Mouse (Mus musculus) lung, embryonic 14.5 days (tissue): ENCODE results near the gene Hps6. TPM values are rescaled to one million over a fixed set of nuclear protein-coding genes. Genes with fewer than 3 reads are reported as not detected.

Experiments used
- ATAC-seq: fragments of 200-750 bp; cut with Nextera tagmentation; 2 replicates; pipeline ENCODE4 v1.8.0; 2017; ENCODE audit warnings: mild to moderate bottlenecking, moderate TSS enrichment, moderate library complexity; ENCODE audit not compliant: insufficient read depth
- DNase-seq: peaks from one replicate; pipeline ENCODE4 v3.0.0-alpha.2; 2015
- H3K27ac ChIP-seq: fragments of 300-500 bp; sonication (generic); 2 replicates; pipeline ENCODE4 v1.5.1; 2014; ENCODE audit warnings: low read depth, mild to moderate bottlenecking, moderate library complexity
- H3K27me3 ChIP-seq: fragments of 300-500 bp; sonication (generic); 2 replicates; pipeline ENCODE4 v1.6.1; 2014; ENCODE audit warnings: low read length, control low read depth; ENCODE audit not compliant: insufficient read depth
- H3K36me3 ChIP-seq: fragments of 300-500 bp; sonication (generic); 2 replicates; pipeline ENCODE4 v1.6.1; 2014; ENCODE audit warnings: control low read depth; ENCODE audit not compliant: insufficient read depth
- H3K4me1 ChIP-seq: fragments of 300-500 bp; sonication (generic); 2 replicates; pipeline ENCODE4 v1.6.1; 2014; ENCODE audit warnings: antibody characterized with exemption, control low read depth; ENCODE audit not compliant: insufficient read depth
- H3K4me2 ChIP-seq: fragments of 300-500 bp; sonication (generic); 2 replicates; pipeline ENCODE4 v1.6.1; 2014; ENCODE audit warnings: mild to moderate bottlenecking
- H3K4me3 ChIP-seq: fragments of 300-500 bp; sonication (generic); 2 replicates; pipeline ENCODE4 v1.5.1; 2014; ENCODE audit warnings: low read depth, low read length
- H3K9ac ChIP-seq: fragments of 300-500 bp; sonication (generic); 2 replicates; pipeline ENCODE4 v1.6.1; 2014
- H3K9me3 ChIP-seq: fragments of 300-500 bp; sonication (generic); 2 replicates; pipeline ENCODE4 v1.6.1; 2016; ENCODE audit warnings: low read depth, low read length, control low read depth
- CTCF ChIP-seq: IDR thresholded peaks from 2 replicates; pipeline ENCODE4 v1.5.1; 2016; ENCODE audit warnings: antibody characterized with exemption, low read depth
- WGBS: fragments of 180-500 bp; shearing (Covaris S2); extraction: QIAGEN DNeasy Blood & Tissue Kit; methylation state at CpG from one replicate; pipeline ENCODE4 v1.1.7; 2014; 5-methylcytosine and 5-hydroxymethylcytosine counted together
- polyA plus RNA-seq: library from polyadenylated mRNA; unstranded; fragments of >200 nt; fragmentation: Nextera tagmentation; extraction: Ambion mirVana; gene quantifications from 2 replicates; pipeline ENCODE4 v1.2.1, GENCODE M21; 2014

The Hps6 gene
- polyA plus RNA-seq, 1 experiment from 2014 or later: 6.0 TPM

DNA sequence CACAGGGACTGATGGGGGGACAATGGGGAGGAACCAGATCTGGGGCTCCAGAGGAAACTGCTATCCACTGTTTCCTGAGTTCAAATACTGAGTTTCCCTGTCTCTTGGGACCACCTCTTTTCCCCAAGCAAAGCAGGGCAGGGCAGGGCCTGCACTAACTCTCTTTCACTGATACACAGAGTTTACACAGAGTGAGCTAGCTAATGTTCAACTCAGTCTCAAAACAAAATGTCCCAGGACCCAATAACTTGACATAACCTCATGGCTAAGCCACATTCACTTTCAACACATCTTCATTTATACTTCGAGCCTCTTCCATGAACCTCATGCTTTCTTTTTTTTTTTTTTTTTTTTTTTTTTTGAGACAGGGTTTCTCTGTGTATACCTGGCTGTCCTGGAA is 26.3 kb downstream of the Hps6 start:
- no peak overlapping the region for H3K9ac ChIP-seq
- no peak overlapping the region for H3K4me3 ChIP-seq
- H3K27ac ChIP-seq: no peak overlapping the region
- H3K4me1 ChIP-seq: no peaks in the 10 kb centered on the region
- ATAC-seq (no peak), DNase-seq (no peak)
- no peak for TF ChIP-seq CTCF
- peaks cover 6% of the 10 kb centered on the region; the same call in 1 of the 2 replicates for H3K9me3 ChIP-seq
- 100% methylated on average over 1 of the region's 1 CpGs for WGBS
- peaks cover 48% of the 10 kb centered on the region for H3K36me3 ChIP-seq
- H3K27me3 ChIP-seq: no peaks in the 10 kb centered on the region
- no peak overlapping the region for H3K4me2 ChIP-seq

- WGBS: 92% methylated on average over 10 of the region's 10 CpGs
- no peak overlapping the region for H3K9ac ChIP-seq
- H3K36me3 ChIP-seq: peaks cover 55% of the 10 kb centered on the region
- no peak overlapping the region for H3K27ac ChIP-seq
- DNase-seq (no peak), ATAC-seq (no peak)
- TF ChIP-seq CTCF: no peak
- H3K9me3 ChIP-seq: peaks cover 6% of the 10 kb centered on the region; the same call in 1 of the 2 replicates
- no peak overlapping the region for H3K4me2 ChIP-seq
- no peaks in the 10 kb centered on the region for H3K27me3 ChIP-seq
- H3K4me1 ChIP-seq: no peaks in the 10 kb centered on the region
- no peak overlapping the region for H3K4me3 ChIP-seq
Measured at GRCm38 (mm10) chr19:46030196-46030983, 27.1 kb downstream of the Hps6 start.

- ATAC-seq: no peak
- H3K9me3 ChIP-seq: peaks cover 6% of the 10 kb centered on the region; the same call in 1 of the 2 replicates
- peaks cover 1% of the 10 kb centered on the region; the same call in 1 of the 2 replicates for H3K4me1 ChIP-seq
Measured at GRCm38 (mm10) chr19:46031689-46032432, 28.6 kb downstream of the Hps6 start.

GRCm38 (mm10) chr19:46032731-46033510 is 29.6 kb downstream of the Hps6 start:
- DNase-seq (no peak), ATAC-seq (no peak)
- no peak overlapping the region for H3K27ac ChIP-seq
- H3K9ac ChIP-seq: no peak overlapping the region
- H3K4me3 ChIP-seq: no peak overlapping the region
- TF ChIP-seq CTCF: no peak
- 88% methylated on average over 26 of the region's 26 CpGs for WGBS
- peaks cover 6% of the 10 kb centered on the region; the same call in 1 of the 2 replicates for H3K9me3 ChIP-seq
- H3K36me3 ChIP-seq: peaks cover 71% of the 10 kb centered on the region
- H3K4me1 ChIP-seq: peaks cover 6% of the 10 kb centered on the region; the same call in 1 of the 2 replicates
- no peak overlapping the region for H3K4me2 ChIP-seq
- no peaks in the 10 kb centered on the region for H3K27me3 ChIP-seq

More at GRCm38 (mm10) chr19:46031689-46032432, 28.6 kb downstream of the Hps6 start:
- 77% methylated on average over 9 of the region's 9 CpGs for WGBS
- no peak for TF ChIP-seq CTCF
- no peaks in the 10 kb centered on the region for H3K27me3 ChIP-seq
- H3K4me3 ChIP-seq: no peak overlapping the region
- no peak overlapping the region for H3K4me2 ChIP-seq
- H3K9ac ChIP-seq: no peak overlapping the region
- no peak for DNase-seq
- H3K27ac ChIP-seq: no peak overlapping the region
- H3K36me3 ChIP-seq: peaks cover 68% of the 10 kb centered on the region

DNA sequence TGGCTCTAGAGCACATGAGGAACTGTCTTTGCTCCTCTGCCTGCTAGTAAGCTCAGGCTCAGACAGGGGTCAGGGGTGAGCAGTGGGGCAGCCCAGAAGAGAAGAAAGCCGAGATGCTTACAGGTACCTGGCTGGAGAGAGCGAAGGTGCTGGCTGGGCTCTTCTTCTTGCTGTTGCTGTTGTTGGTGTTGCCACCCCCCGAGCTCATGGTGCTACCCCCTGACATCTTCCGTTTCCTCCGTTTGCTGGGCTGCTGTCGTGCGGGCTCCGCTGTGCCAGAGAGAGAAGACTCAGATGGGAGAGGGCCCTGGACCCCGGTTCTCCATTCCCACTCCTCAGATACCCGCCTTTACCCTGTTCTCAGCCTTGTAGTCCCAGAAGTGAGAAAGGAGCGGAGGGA is 30.6 kb downstream of the Hps6 start:
- TF ChIP-seq CTCF: no peak
- DNase-seq (no peak), ATAC-seq (no peak)
- Histone ChIP-seq H3K36me3 (peaks cover 71% of the 10 kb centered on the region), H3K4me1 (peaks cover 6% of the 10 kb centered on the region; the same call in 1 of the 2 replicates), H3K4me2 (no peak overlapping the region), H3K4me3 (no peak overlapping the region), H3K9me3 (peaks cover 6% of the 10 kb centered on the region; the same call in 1 of the 2 replicates), H3K27ac (no peak overlapping the region), H3K27me3 (no peaks in the 10 kb centered on the region), H3K9ac (no peak overlapping the region)
- 93% methylated on average over 11 of the region's 11 CpGs for WGBS

DNA sequence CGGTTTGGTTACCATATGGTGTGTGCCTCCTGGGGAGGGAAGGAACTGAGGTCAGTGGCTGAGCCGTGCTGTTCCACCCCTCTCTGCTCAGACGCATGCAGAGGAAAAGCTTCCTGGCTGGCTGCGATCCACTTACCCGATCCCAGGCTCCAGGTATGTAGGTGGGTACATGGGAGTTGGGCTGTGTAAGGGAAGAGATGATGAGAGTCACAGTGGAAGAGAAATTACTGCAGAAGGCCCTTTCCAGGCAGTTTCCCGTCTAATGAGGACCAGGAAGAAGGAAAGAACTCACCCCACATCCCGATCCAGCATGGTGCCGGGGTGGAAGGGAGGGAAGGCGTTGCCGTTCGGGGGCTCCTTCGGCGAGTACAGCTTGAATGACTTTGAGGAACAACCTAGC is 32.7 kb downstream of the Hps6 start:
- peaks cover 60% of the 10 kb centered on the region for H3K36me3 ChIP-seq
- TF ChIP-seq CTCF: no peak
- H3K4me1 ChIP-seq: peaks cover 16% of the 10 kb centered on the region
- 82% methylated on average over 13 of the region's 13 CpGs for WGBS
- no peak overlapping the region for H3K9ac ChIP-seq
- H3K4me3 ChIP-seq: no peak overlapping the region
- DNase-seq (no peak), ATAC-seq (no peak)
- no peaks in the 10 kb centered on the region for H3K27me3 ChIP-seq
- no peak overlapping the region for H3K27ac ChIP-seq
- no peak overlapping the region for H3K4me2 ChIP-seq
- H3K9me3 ChIP-seq: no peaks in the 10 kb centered on the region
